Mouse (Mus musculus) Muller cell, postnatal 12 days (primary cell): Measurements from ENCODE around the gene Hlf.

ENCODE experiments used
- DNase-seq: peaks from one replicate; pipeline ENCODE4 v3.0.0-alpha.2; 2015; ENCODE audit errors: inconsistent ontology term

Hlf gene

GRCm38 (mm10) chr11:90390817-90391173 is at the start of gene Hlf:
Hlf (minus strand) TSS chr11:90390895.
- DNase-seq, result peak; percentile 95

GRCm38 (mm10) chr11:90438768-90439167 is 48.1 kb upstream of the Hlf start:
- DNase-seq, result no peak

DNA sequence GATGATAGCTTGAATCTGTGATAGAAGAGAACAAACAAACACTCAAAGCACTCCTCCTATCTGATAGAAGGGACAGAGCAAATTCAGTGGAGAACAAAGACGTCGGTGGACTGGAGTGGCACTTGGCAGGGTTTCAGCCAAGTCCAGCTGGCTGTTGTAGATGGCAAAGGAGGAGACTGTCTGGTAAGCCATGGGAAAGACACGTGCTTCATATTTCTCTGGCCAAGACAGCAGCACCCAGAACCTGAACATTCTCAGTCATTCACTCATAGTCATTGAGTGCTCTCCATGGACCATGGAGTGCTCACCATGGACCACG is 34.5 kb upstream of the Hlf start:
- DNase-seq, result peak; percentile 9

- DNase-seq, result no peak
These were observed 33.9 kb upstream of the Hlf start for GRCm38 (mm10) chr11:90424334-90425206.

DNA sequence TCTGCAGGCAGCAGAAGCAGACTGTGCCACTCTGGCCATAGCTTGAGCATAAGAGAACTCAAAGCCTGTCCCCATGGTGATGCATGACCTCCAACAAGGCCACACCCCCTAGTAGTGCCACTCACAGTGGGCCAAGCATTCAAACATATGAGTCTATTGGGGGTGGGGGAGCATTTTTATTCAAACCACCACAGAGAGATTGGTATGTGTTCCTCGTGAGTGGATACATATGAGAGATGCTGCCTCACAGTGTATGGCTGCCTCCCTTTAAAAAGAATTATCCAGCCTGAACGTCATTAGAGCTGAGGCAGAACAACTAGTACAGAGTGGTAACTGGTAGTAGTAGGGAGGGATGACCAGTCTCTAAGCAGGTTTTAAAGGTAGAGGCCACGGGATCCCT is 33.2 kb upstream of the Hlf start:
- no peak for DNase-seq

- DNase-seq, result no peak
These were observed 29.0 kb upstream of the Hlf start for GRCm38 (mm10) chr11:90419706-90420105.

- peak; percentile 99 for DNase-seq
These were observed 27.2 kb upstream of the Hlf start for GRCm38 (mm10) chr11:90417921-90418320.

GRCm38 (mm10) chr11:90417011-90417410 is 26.3 kb upstream of the Hlf start:
- DNase-seq, result no peak

DNA sequence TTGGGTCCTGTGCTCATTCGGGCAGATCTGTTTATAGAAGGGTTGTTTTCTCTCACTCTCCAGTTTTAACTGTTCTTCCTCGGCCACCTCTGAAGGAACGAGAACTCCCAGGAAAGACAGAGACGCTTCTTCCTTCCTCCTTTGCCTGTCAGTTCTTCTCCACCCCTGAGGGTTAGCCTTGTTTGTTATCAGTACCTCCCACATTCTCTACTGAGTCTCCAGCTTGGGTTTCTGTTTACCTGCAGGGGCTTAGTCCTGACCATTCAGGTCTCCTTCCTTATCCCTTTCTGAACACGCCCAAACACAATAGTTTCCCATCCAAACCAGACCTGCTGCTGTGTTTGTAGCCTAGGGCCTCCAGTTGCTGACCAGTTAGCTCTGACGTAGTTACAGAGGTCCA is 8.2 kb upstream of the Hlf start:
- DNase-seq, result no peak

DNA sequence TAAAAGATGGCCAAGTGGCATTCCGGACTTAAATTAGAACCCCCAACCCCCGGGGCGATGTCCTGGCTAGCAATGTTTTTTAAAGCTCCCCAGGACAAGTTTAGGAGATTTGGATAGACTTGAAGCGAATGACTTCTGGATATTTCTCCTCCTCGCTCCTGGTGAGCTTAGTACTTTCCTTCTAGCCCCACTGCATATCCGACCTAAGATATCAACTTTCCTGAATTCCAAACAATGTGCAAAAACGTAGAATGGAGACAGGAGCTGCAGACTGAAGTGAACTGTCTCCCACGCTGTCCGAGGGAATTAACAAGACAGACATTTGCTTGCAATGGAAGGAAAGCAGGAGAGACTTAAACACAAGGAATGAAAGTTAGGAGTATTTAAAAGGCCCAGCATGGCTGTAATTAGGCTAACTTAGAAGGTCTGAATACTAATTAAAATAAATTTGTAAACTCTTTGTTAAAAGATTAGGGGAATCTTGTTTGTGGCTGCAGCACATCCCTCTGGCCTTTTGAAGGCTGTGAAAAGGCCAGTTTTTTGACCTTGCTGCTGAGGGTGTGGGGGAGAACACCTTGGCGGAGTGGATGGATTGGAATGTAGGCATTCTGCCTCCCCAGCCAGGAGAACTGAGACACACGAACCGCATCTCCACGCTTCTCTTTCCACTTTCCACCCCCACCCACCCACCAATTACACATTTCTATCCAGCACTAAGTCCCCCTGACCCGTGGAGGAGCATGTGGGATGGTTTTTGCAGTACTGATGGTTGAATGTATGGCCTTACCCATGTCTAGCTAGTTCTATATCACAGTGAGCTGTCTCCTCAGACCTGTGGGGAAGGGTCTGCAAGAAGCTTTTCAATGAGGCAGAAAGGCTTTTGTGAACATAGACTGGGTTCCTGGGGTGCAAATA is 833 bp upstream of the Hlf start:
- peak; percentile 65 for DNase-seq

DNA sequence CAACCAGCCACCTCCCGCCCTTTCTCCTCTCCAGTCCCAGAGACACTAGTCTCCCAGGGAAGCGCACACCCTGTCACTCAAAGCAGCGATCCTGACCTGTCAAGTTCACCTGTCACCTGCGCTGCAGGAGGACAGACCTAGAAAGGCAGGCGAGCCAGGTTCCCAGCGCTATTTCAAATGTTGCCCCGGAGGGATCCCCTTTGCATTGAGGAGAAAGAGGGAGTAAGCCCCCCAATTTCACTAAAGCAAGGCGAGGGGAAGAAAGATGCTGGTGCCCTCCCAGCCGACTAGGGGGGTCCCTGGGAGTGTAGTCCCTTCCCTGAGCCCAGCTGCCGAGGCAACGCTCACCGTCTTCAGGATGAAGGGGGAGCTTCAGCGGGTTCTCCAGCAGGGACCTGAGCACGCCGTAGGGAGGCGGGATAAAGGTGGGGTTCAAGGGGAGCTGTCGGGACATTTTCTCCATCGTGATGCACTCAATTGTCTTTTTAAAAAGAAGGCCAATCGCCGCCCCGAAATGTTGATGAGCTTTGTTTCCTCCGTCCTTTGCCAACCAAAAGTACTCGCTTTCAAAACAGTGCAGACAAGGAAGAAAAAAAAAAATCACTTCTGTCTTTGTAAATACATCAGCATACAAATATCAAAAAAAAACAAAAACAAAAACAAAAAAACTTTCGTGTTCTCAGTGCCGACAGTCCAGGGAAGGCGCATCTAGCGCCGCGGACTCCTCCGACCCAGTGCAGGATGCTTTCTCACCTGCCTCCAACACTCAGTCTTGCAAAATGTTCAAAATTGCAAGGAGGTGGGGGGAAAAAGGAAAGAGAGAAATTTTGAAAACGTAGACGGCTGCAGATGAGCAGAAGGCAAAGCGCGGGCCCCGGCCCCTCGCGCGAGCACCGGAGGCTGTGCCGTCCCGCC is 536 bp downstream of the Hlf start:
- DNase-seq, result no peak

DNA sequence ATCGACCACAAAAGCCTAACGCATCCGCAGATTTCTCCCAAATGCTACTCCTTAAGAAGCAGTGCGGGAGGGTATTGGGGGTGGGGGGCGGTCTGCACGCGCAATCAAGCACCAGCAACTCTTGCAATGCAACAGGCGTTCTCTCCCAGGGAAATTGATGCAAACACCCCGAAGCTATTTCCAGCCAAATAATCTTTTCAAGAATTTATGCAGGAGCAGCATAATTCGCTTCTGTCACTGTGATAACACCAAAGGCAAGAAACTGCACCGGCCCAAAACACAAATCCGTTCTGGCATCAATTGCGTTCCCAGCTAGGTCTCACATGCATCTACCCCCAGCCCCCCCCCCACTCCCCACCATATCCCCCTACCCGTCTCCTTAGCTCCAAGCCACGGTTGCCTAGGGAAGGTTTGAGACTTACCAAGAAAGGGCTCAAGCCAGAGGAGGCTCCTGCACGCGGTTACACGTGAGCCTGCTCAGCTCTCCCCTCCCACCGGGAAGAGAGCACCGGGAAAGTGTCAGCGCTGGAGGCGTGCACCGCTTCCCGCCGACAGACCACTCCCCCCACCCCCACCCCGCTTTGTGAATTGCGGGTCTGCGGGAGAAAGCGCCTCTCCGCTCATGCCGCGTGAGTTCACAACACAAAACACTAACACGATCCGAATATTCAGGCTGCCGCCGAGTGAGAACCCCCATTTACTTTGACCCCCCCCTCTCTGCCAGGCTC is 1.4 kb downstream of the Hlf start:
- DNase-seq, result peak; percentile 33

- DNase-seq, result no peak
These were observed 2.9 kb downstream of the Hlf start for GRCm38 (mm10) chr11:90387501-90388440.

GRCm38 (mm10) chr11:90382005-90382611 is 8.6 kb downstream of the Hlf start:
- DNase-seq, result peak; percentile 88

- no peak for DNase-seq
These were observed 9.6 kb downstream of the Hlf start for GRCm38 (mm10) chr11:90381113-90381512.

GRCm38 (mm10) chr11:90380131-90380685 is 10.5 kb downstream of the Hlf start:
- DNase-seq, result no peak

GRCm38 (mm10) chr11:90378008-90378407 is 12.7 kb downstream of the Hlf start:
- no peak for DNase-seq

GRCm38 (mm10) chr11:90376436-90376835 is 14.3 kb downstream of the Hlf start:
- no peak for DNase-seq

DNA sequence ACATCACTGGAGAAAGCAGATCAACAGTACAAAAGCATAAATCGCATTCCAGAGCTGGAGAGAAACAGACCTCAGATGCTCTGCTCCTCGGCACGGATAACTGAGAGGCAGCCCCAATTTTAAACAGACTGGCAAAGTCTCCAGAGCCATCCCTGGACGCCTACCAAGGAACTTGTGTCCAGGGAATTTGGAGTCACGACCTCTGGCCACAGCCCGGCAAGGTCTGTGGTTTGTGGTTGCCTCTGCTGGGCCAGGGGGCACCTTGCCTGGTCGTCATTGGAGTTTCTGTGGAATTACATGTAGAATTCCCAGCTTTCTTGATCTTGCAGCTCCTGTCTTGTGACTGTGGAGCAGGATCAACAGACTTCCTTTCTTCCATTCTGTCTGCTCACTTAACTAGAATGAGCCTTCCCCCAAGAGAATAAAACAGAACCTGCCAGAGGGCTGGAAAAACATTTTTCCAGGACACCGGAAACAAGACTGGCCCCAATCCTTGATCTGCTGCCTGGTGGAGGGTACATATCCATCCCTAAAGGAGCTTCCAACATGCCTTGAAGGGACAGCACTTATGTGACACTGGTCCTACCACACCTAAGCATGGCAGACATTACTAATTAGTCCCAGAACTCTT is 19.1 kb downstream of the Hlf start:
- peak; percentile 83 for DNase-seq
